Mouse (Mus musculus) kidney, embryonic 15.5 days (tissue): ENCODE measurements around the gene Neurl2. TPM values are rescaled to one million over a fixed set of nuclear protein-coding genes. Genes with fewer than 3 reads are reported as not detected.
"Not testable (repeated sequence)": the region's sequence is repeated elsewhere in the genome, so short reads cannot be mapped to it uniquely, and the experiment has no call there.

ENCODE experiments used
- ATAC-seq: fragments of 200-750 bp; cut with Nextera tagmentation; replicated peaks from 2 replicates; pipeline ENCODE4 v1.8.0; 2017; ENCODE audit warnings: moderate TSS enrichment; ENCODE audit not compliant: low FRiP score
- H3K27ac ChIP-seq: fragments of 300-500 bp; sonication (generic); 2 replicates; pipeline ENCODE4 v1.5.1; 2015; ENCODE audit warnings: mild to moderate bottlenecking, inconsistent platforms
- H3K27me3 ChIP-seq: fragments of 300-500 bp; sonication (generic); 2 replicates; pipeline ENCODE4 v1.6.1; 2015; ENCODE audit warnings: inconsistent platforms
- H3K36me3 ChIP-seq: fragments of 300-500 bp; sonication (generic); 2 replicates; pipeline ENCODE4 v1.6.1; 2015; ENCODE audit warnings: inconsistent platforms
- H3K4me1 ChIP-seq: fragments of 300-500 bp; sonication (generic); 2 replicates; pipeline ENCODE4 v1.6.1; 2015; ENCODE audit warnings: inconsistent platforms
- H3K4me2 ChIP-seq: fragments of 300-500 bp; sonication (generic); 2 replicates; pipeline ENCODE4 v1.6.1; 2015; ENCODE audit warnings: moderate library complexity, mild to moderate bottlenecking, inconsistent platforms
- H3K4me3 ChIP-seq: fragments of 300-500 bp; sonication (generic); replicated peaks from 2 replicates; pipeline ENCODE4 v1.5.1; 2015; ENCODE audit warnings: mild to moderate bottlenecking, inconsistent platforms
- H3K9ac ChIP-seq: fragments of 300-500 bp; sonication (generic); 2 replicates; pipeline ENCODE4 v1.6.1; 2015; ENCODE audit warnings: mild to moderate bottlenecking, inconsistent platforms
- H3K9me3 ChIP-seq: fragments of 300-500 bp; sonication (generic); replicated peaks from 2 replicates; pipeline ENCODE4 v1.6.1; 2016; ENCODE audit warnings: inconsistent platforms
- WGBS: fragments of 180-500 bp; shearing (Covaris S2); methylation state at CpG from one replicate; pipeline ENCODE4 v1.1.7; 2015; ENCODE audit warnings: mixed read lengths; 5-methylcytosine and 5-hydroxymethylcytosine counted together
- polyA plus RNA-seq: library from polyadenylated mRNA; unstranded; fragments of >200 nt; fragmentation: Nextera tagmentation; extraction: Ambion mirVana; gene quantifications from 2 replicates; pipeline ENCODE4 v1.2.1, GENCODE M21; 2015

The Neurl2 gene
- 7.0 and 8.9 TPM in 2 replicates for polyA plus RNA-seq

GRCm38 (mm10) chr2:164833314-164833959 lies at the start of gene Neurl2:
TSS of gene Neurl2 (minus strand) at chr2:164833456.
- under 1% methylated on average over 31 of the region's 31 CpGs for WGBS
- peak within 1 kb of the TSS; percentile 71 for H3K4me3 ChIP-seq
- peak within 1 kb of the TSS; percentile 70 for H3K9ac ChIP-seq
- H3K27me3 ChIP-seq = no peaks in the 10 kb centered on the region
- peak within 1 kb of the TSS; percentile 84 for H3K27ac ChIP-seq
- no peaks in the 10 kb centered on the region for H3K9me3 ChIP-seq
- peaks cover 39% of the 10 kb centered on the region for H3K36me3 ChIP-seq
- H3K4me1 ChIP-seq = peaks cover 25% of the 10 kb centered on the region
- peak; percentile 75 for ATAC-seq
- H3K4me2 ChIP-seq = peak within 1 kb of the TSS; percentile 90

- H3K27ac ChIP-seq = peak overlapping the region; percentile 54
- H3K4me2 ChIP-seq = no peak overlapping the region
- H3K4me1 ChIP-seq = peaks cover 39% of the 10 kb centered on the region
- no peak for ATAC-seq
- no peak overlapping the region for H3K4me3 ChIP-seq
- H3K36me3 ChIP-seq = peaks cover 48% of the 10 kb centered on the region
- no peak overlapping the region for H3K9ac ChIP-seq
- 55% methylated on average over 9 of the region's 9 CpGs for WGBS
- H3K27me3 ChIP-seq = no peaks in the 10 kb centered on the region
- no peaks in the 10 kb centered on the region for H3K9me3 ChIP-seq
These were observed 49.4 kb upstream of the Neurl2 start for GRCm38 (mm10) chr2:164882619-164883018.

GRCm38 (mm10) chr2:164879568-164880277 lies 46.5 kb upstream of the Neurl2 start:
- peak overlapping the region; percentile 100 for H3K27ac ChIP-seq
- H3K9ac ChIP-seq = peak overlapping the region; percentile 100
- H3K4me1 ChIP-seq = peaks cover 43% of the 10 kb centered on the region
- no peaks in the 10 kb centered on the region for H3K9me3 ChIP-seq
- H3K4me2 ChIP-seq = peak overlapping the region; percentile 80
- ATAC-seq = peak; percentile 90
- WGBS = under 1% methylated on average over 70 of the region's 72 CpGs
- peaks cover 23% of the 10 kb centered on the region for H3K36me3 ChIP-seq
- H3K27me3 ChIP-seq = no peaks in the 10 kb centered on the region
- peak overlapping the region; percentile 93 for H3K4me3 ChIP-seq

- peak within 1 kb of the TSS; percentile 100 for H3K9ac ChIP-seq
These were observed 45.9 kb upstream of the Neurl2 start, which contains the start of gene Pcif1 for GRCm38 (mm10) chr2:164879228-164879567. TSS of gene Pcif1 (plus strand) at chr2:164879304.

GRCm38 (mm10) chr2:164878509-164879227 lies 45.4 kb upstream of the Neurl2 start:
- under 1% methylated on average over 28 of the region's 28 CpGs for WGBS
- peak overlapping the region; percentile 80 for H3K4me2 ChIP-seq
- H3K4me1 ChIP-seq = peaks cover 50% of the 10 kb centered on the region
- peak overlapping the region; percentile 100 for H3K27ac ChIP-seq
- H3K9ac ChIP-seq = peak overlapping the region; percentile 100
- no peaks in the 10 kb centered on the region for H3K9me3 ChIP-seq
- peaks cover 13% of the 10 kb centered on the region for H3K36me3 ChIP-seq
- ATAC-seq = peak; percentile 30
- no peaks in the 10 kb centered on the region for H3K27me3 ChIP-seq
- H3K4me3 ChIP-seq = peak overlapping the region; percentile 93

More at GRCm38 (mm10) chr2:164879228-164879567, 45.9 kb upstream of the Neurl2 start, which contains the start of gene Pcif1:
- WGBS = under 1% methylated on average over 38 of the region's 40 CpGs
- Histone ChIP-seq H3K27me3 (no peaks in the 10 kb centered on the region), H3K4me3 (peak within 1 kb of the TSS; percentile 93), H3K4me2 (peak within 1 kb of the TSS; percentile 80), H3K4me1 (peaks cover 48% of the 10 kb centered on the region), H3K9me3 (no peaks in the 10 kb centered on the region), H3K27ac (peak within 1 kb of the TSS; percentile 100), H3K36me3 (peaks cover 19% of the 10 kb centered on the region)
- ATAC-seq = peak; percentile 83

GRCm38 (mm10) chr2:164877376-164878215 lies 44.3 kb upstream of the Neurl2 start:
- not testable (repeated sequence) for H3K9ac ChIP-seq, H3K36me3 ChIP-seq, H3K9me3 ChIP-seq, ATAC-seq, H3K27me3 ChIP-seq
- Histone ChIP-seq H3K4me3 (peak overlapping the region; percentile 93), H3K27ac (peak overlapping the region; percentile 100), H3K4me1 (peaks cover 41% of the 10 kb centered on the region), H3K4me2 (peak overlapping the region; percentile 80)
- 77% methylated on average over 11 of the region's 11 CpGs for WGBS

GRCm38 (mm10) chr2:164875648-164876047 lies 42.4 kb upstream of the Neurl2 start:
- WGBS = 56% methylated on average over 2 of the region's 2 CpGs
- ATAC-seq, H3K27me3 ChIP-seq: not testable (repeated sequence)

GRCm38 (mm10) chr2:164874239-164874769 lies 41.0 kb upstream of the Neurl2 start:
- Histone ChIP-seq H3K27me3 (no peaks in the 10 kb centered on the region), H3K9ac (no peak overlapping the region), H3K36me3 (0 out of 2 replicates have a peak, but pooled peaks cover 3% of the 10 kb centered on the region), H3K4me1 (peaks cover 24% of the 10 kb centered on the region), H3K9me3 (no peaks in the 10 kb centered on the region), H3K27ac (peak overlapping the region; percentile 92), H3K4me3 (no peak overlapping the region), H3K4me2 (no peak overlapping the region)
- WGBS = 6% methylated on average over 1 of the region's 1 CpGs
- ATAC-seq = peak; percentile 55

More at GRCm38 (mm10) chr2:164875648-164876047, 42.4 kb upstream of the Neurl2 start:
- not testable (repeated sequence) for H3K36me3 ChIP-seq, H3K4me3 ChIP-seq, H3K9ac ChIP-seq, H3K4me2 ChIP-seq, H3K9me3 ChIP-seq
- H3K27ac ChIP-seq = 0 out of 2 replicates have a peak overlapping the region, but pooled peaks have one; percentile 92
- peaks cover 30% of the 10 kb centered on the region for H3K4me1 ChIP-seq

GRCm38 (mm10) chr2:164873621-164874020 lies 40.4 kb upstream of the Neurl2 start:
- H3K4me3 ChIP-seq = no peak overlapping the region
- no peak overlapping the region for H3K4me2 ChIP-seq
- H3K27ac ChIP-seq = peak overlapping the region; percentile 92
- WGBS = 42% methylated on average over 3 of the region's 3 CpGs
- H3K27me3 ChIP-seq = no peaks in the 10 kb centered on the region
- 0 out of 2 replicates have a peak, but pooled peaks cover 3% of the 10 kb centered on the region for H3K36me3 ChIP-seq
- H3K9me3 ChIP-seq = no peaks in the 10 kb centered on the region
- ATAC-seq = no peak
- no peak overlapping the region for H3K9ac ChIP-seq
- peaks cover 24% of the 10 kb centered on the region for H3K4me1 ChIP-seq

- Histone ChIP-seq H3K27me3 (no peaks in the 10 kb centered on the region), H3K4me3 (no peak overlapping the region), H3K4me2 (no peak overlapping the region), H3K4me1 (peaks cover 23% of the 10 kb centered on the region), H3K36me3 (no peaks in the 10 kb centered on the region), H3K9ac (no peak overlapping the region), H3K27ac (no peak overlapping the region), H3K9me3 (no peaks in the 10 kb centered on the region; the same call in 1 of the 2 replicates)
- 61% methylated on average over 6 of the region's 6 CpGs for WGBS
- no peak for ATAC-seq
These were observed 38.5 kb upstream of the Neurl2 start for GRCm38 (mm10) chr2:164871602-164872303.
